Mouse (Mus musculus) small intestine, adult 2 months (tissue): ENCODE measurements around the gene Fes. TPM values are rescaled to one million over a fixed set of nuclear protein-coding genes. Genes with fewer than 3 reads are reported as not detected.

ENCODE experiments used
- H3K27ac ChIP-seq: fragments of 200-500 bp; 2 replicates; pipeline ENCODE4 v1.5.1; 2012; ENCODE audit warnings: low read depth, low read length, control low read depth, inconsistent platforms; ENCODE audit not compliant: insufficient read depth
- H3K27me3 ChIP-seq: fragments of 200-500 bp; 2 replicates; pipeline ENCODE4 v1.6.1; 2012; ENCODE audit warnings: mild to moderate bottlenecking, moderate library complexity, low read length, inconsistent platforms; ENCODE audit not compliant: control insufficient read depth, insufficient read depth
- H3K36me3 ChIP-seq: fragments of 200-500 bp; 2 replicates; pipeline ENCODE4 v1.6.1; 2012; ENCODE audit warnings: mild to moderate bottlenecking, low read length, control low read depth, inconsistent platforms; ENCODE audit not compliant: control insufficient read depth, insufficient read depth
- H3K4me1 ChIP-seq: fragments of 200-500 bp; 2 replicates; pipeline ENCODE4 v1.6.1; 2012; ENCODE audit warnings: low read length, inconsistent platforms, mixed read lengths; ENCODE audit not compliant: control insufficient read depth, insufficient read depth, insufficient read length
- H3K4me3 ChIP-seq: fragments of 200-500 bp; 2 replicates; pipeline ENCODE4 v1.5.1; 2012; ENCODE audit warnings: low read depth, mild to moderate bottlenecking, control low read depth, inconsistent platforms, low read length, moderate library complexity
- CTCF ChIP-seq: fragments of 200-500 bp; IDR thresholded peaks from 2 replicates; pipeline ENCODE4 v1.5.1; 2012; ENCODE audit warnings: low read depth, mild to moderate bottlenecking, control low read depth, inconsistent platforms, low read length, moderate library complexity, mixed read lengths; ENCODE audit not compliant: insufficient replicate concordance, insufficient read length; ENCODE audit errors: extremely low read depth
- POLR2A ChIP-seq: fragments of 200-500 bp; IDR thresholded peaks from 2 replicates; pipeline ENCODE4 v1.6.1; 2012; ENCODE audit warnings: low read depth, mild to moderate bottlenecking, control low read depth, inconsistent platforms, low read length, moderate library complexity
- WGBS: fragments of 180-500 bp; shearing (Covaris S2); methylation state at CpG from one replicate; pipeline ENCODE4 v1.1.7; 2018; 5-methylcytosine and 5-hydroxymethylcytosine counted together
- polyA plus RNA-seq: library from polyadenylated mRNA; depleted of rRNA; stranded (reverse); fragments of >200 nt; gene quantifications from 2 replicates; pipeline ENCODE4 v1.2.3, GENCODE M21; 2012

The Fes gene
- polyA plus RNA-seq, 1 experiment, result 16.6 TPM

GRCm38 (mm10) chr7:80405188-80405695 lies 17.5 kb upstream of the Fes start, which contains the start of gene Furin:
Gene Furin (minus strand): TSS chr7:80405436.
- 79% methylated on average over 9 of the region's 9 CpGs for WGBS
- Histone ChIP-seq H3K36me3 (no peaks in the 10 kb centered on the region), H3K27ac (no peak within 1 kb of the TSS), H3K4me3 (peak within 1 kb of the TSS; percentile 12; the same call in 1 of the 2 replicates), H3K27me3 (no peaks in the 10 kb centered on the region), H3K4me1 (peaks cover 10% of the 10 kb centered on the region)
- no peak for TF ChIP-seq CTCF
- no peak for TF ChIP-seq POLR2A

DNA sequence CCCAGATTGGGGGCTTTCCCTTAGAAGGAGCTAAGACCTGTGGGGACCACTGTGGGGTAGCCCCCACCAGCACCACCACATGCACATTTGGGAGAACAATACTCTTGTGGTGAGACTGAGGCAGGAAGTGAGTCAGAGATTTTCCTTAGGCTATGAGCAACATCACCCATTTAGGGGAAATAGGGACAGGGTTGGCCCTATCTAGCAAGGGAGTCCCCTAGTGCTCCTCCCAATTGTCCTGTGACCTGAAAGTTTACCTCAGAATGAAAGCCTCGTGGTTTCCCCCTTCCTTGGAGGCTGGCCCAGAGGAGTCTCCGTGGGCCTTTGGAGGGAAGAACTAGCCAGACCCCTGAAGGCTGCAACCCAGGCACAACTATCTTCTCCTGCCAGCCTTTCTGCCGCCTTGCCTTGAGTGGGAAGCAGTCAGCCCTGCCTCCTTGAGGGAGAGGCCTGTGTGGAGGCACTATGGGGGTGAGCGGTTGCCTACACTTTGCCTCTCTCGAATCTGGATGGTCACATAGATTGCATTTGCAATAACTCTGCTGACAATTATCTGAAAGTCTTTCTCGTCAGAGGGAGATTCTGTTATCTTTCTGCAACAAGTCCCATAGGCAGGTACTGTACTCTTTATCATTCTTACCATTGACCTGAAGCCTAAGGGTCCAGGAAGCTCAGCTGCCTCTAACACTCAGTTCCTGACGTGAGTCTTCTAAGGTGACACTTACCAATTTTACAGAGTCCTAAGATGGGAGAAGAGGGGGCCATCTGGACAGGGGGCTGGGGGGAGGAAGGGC lies 16.6 kb upstream of the Fes start:
- Histone ChIP-seq H3K36me3 (no peaks in the 10 kb centered on the region), H3K4me3 (peak overlapping the region; percentile 12; the same call in 1 of the 2 replicates), H3K4me1 (peaks cover 15% of the 10 kb centered on the region), H3K27me3 (no peaks in the 10 kb centered on the region), H3K27ac (no peak overlapping the region)
- TF ChIP-seq POLR2A (no peak), CTCF (no peak)
- 70% methylated on average over 7 of the region's 7 CpGs for WGBS

DNA sequence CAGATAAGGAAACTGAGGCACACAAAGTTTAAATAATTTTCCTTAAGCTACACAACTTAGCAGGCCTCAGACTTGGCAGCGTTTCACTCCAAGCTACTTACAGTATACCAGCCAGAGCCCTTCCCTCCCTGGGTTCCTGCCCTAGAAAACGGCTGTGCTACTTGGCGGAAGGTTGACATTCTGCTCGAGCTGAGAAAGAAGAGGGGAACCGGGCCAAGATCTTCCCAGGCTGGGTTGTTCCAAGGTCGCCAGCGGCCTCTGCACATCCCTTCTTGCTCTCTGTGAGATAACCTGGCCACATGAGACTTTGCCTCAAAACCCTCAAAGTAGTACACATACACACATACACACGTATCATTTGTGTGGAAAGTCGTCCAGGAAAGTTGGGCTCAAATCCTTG lies 15.8 kb upstream of the Fes start:
- WGBS, result 28% methylated on average over 9 of the region's 9 CpGs
- no peak overlapping the region for H3K4me3 ChIP-seq
- TF ChIP-seq CTCF (no peak), POLR2A (no peak)

GRCm38 (mm10) chr7:80402651-80403321 lies 15.0 kb upstream of the Fes start:
- Histone ChIP-seq H3K27me3 (no peaks in the 10 kb centered on the region), H3K27ac (peak overlapping the region; percentile 76), H3K4me1 (peaks cover 15% of the 10 kb centered on the region), H3K4me3 (peak overlapping the region; percentile 89), H3K36me3 (peaks cover 4% of the 10 kb centered on the region)
- 9% methylated on average over 89 of the region's 92 CpGs for WGBS
- TF ChIP-seq CTCF (no peak), POLR2A (peak; percentile 23; the same call in 1 of the 2 replicates)

More for the DNA sequence above, 15.8 kb upstream of the Fes start:
- H3K27ac ChIP-seq, result peak overlapping the region; percentile 28; the same call in 1 of the 2 replicates
- H3K27me3 ChIP-seq, result no peaks in the 10 kb centered on the region
- H3K4me1 ChIP-seq, result peaks cover 15% of the 10 kb centered on the region
- H3K36me3 ChIP-seq, result no peaks in the 10 kb centered on the region

GRCm38 (mm10) chr7:80401860-80402641 lies 14.3 kb upstream of the Fes start:
- peak overlapping the region; percentile 76 for H3K27ac ChIP-seq
- H3K4me3 ChIP-seq, result peak overlapping the region; percentile 89
- TF ChIP-seq CTCF (no peak), POLR2A (peak; percentile 60; the same call in 1 of the 2 replicates)
- no peaks in the 10 kb centered on the region for H3K27me3 ChIP-seq
- H3K4me1 ChIP-seq, result peaks cover 15% of the 10 kb centered on the region
- WGBS, result under 1% methylated on average over 102 of the region's 102 CpGs
- peaks cover 7% of the 10 kb centered on the region for H3K36me3 ChIP-seq

DNA sequence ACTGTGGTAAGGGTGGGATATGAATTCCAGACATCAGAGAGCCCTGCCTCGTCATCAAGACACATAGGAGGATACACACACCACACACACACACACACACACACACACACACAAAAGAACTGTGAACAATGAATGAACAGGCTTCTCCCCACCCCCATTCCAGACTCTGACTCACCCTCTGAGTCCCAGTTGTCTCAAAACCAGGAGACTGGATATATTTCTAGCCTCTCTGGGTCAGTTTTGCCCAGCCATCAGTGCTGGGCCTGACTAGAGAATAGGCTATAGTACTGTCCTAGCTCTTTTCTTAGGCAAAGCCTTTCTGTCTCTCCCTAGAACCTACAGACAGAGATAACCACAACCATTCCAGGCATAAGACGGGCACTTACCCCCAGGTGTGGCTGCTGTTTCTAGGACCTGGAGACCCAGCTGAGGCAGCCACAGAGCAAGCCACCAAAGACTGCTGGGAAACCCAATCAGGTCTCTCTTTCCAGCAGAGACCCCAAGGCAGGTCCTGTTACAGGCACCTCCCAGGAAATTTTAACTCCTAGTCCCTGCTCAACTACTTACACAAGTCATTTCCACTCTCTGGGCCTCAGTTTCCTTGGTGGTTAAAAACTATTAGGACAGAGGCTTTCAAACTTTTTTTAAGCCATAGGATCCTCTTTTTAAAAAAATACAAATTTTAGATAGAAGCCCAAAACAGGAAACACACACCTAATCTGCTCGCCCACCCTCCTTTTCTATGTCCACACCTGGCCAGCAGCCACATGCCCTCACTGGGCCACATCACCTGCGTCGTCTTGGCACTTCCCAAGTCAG lies 13.5 kb upstream of the Fes start:
- Histone ChIP-seq H3K27me3 (no peaks in the 10 kb centered on the region), H3K36me3 (peaks cover 13% of the 10 kb centered on the region), H3K27ac (peak overlapping the region; percentile 76), H3K4me3 (peak overlapping the region; percentile 89), H3K4me1 (peaks cover 15% of the 10 kb centered on the region)
- WGBS, result 9% methylated on average over 5 of the region's 5 CpGs
- TF ChIP-seq POLR2A, result no peak
